Mouse (Mus musculus) cerebellum, adult 11 months (tissue): ENCODE data around the gene Sept9.

ENCODE experiments used
- DNase-seq: peaks from one replicate; pipeline ENCODE4 v3.0.0; 2022

The Sept9 gene

GRCm38 (mm10) chr11:117176900-117177299 lies 22.6 kb upstream of the Sept9 start:
- DNase-seq: no peak

DNA sequence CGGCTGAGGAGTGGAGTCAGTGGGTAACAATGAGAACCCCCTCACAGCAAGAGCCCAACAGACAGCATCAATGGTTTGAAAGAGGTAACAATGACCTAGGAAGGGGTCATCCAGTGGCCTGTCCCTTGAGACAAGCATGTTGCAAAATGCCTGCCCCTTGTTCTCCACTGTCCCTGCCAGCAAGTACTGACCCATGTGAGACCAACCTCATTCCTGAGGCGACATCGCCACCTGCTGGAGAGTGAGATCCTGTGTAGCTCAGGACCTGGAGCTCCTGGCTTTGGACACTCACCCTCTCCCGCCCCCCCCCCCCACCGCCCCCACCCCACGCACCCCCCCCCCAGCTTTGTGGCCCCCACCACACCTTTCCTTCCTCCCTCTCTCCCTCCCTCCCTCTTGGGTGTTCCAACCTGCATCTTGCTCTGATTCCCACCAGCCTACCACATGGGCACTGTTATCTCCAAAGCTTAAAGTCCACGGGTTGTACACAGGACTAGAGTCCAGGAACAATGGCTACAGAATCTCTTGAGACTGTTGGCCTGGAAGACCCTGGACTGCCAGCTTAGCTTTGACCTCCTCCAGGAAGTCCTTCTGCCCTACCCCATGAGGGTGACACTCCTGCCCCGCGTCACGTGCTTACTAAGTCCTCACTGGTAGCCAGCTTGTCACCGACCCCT lies 22.0 kb upstream of the Sept9 start:
- peak; percentile 88 for DNase-seq

GRCm38 (mm10) chr11:117179902-117180301 lies 19.6 kb upstream of the Sept9 start:
- no peak for DNase-seq

GRCm38 (mm10) chr11:117182808-117183207 lies 16.7 kb upstream of the Sept9 start:
- DNase-seq: no peak

GRCm38 (mm10) chr11:117183299-117183698 lies 16.2 kb upstream of the Sept9 start:
- DNase-seq: no peak

DNA sequence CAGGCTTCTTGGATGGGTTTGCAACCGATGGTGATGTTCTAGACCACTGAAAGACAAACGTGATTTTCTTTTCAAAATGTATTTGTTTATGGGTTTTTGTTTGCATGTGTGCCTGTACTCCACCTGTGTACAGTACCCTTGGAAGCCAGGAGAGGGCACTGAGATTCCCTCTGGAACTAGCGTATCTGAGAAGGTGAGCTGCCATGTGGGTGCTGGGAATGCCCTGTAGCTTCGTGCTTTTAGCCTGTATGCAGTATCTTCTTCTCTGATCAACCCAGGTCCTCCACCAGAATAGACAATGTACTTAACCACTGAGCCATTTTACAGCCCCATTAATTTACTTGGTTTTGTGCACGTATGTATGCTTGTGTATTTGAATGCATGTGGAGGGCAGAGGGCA lies 15.6 kb upstream of the Sept9 start:
- no peak for DNase-seq

DNA sequence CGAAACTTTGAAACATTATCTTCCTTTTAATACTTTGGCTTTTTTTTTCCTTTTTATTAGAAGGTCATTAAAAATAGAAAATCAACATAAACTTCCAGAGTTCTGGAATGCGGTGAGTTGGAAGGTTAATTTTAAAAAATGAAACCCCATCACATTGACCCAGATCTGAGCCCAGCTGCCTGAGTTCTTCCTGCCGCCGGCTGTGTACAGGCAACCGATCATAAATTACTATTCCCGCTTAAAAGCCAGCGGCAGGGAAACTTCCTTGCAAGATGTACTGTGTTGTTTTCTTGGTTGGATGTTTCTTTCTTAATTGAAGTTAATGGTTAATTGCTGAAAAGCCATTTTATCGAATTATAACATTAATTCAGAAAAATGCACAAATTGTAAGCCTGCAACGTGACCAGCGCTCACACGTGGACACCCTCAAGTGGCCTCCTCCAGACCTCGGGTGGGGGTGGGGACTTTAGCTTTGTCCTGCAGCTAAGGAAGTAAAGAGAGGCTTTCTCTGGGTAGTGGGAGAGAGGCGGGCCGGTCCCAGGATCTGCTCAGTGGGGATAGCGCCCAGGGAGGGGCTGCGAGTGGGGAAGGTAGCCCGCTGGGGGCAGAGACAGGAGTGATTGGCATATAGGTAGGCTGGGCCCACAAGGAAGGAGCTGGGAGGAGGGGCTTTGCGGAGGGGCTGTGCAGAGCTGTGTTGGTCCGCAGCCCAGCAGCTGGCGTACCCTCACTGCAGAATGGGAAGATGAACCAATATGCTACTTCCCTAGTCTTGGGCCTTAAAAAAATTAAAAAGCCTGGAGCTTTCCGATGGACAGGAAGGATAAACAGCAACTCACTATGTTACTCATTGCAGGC lies 14.2 kb upstream of the Sept9 start:
- DNase-seq: no peak

DNA sequence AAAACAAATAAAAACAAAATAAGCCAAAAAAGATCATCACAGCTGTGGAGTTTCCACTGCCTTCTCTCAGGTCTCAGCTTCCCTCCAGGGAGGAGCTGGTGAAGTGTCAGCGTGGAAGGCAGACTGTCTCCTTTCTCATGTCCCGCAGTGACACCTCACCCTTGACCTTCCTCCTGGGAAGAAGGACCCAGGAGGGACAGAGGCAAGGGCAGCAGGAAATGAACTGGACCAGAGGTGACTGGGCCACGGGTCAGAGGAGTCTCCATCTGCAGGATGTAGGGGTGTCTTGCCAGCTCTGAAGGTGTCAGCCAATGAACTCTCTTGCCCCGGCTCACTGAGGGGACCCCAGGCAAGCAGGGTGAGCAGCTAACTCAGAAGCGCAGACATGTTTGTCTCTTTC lies 7.9 kb upstream of the Sept9 start:
- DNase-seq: no peak

GRCm38 (mm10) chr11:117194475-117194937 lies 5.0 kb upstream of the Sept9 start:
- no peak for DNase-seq

DNA sequence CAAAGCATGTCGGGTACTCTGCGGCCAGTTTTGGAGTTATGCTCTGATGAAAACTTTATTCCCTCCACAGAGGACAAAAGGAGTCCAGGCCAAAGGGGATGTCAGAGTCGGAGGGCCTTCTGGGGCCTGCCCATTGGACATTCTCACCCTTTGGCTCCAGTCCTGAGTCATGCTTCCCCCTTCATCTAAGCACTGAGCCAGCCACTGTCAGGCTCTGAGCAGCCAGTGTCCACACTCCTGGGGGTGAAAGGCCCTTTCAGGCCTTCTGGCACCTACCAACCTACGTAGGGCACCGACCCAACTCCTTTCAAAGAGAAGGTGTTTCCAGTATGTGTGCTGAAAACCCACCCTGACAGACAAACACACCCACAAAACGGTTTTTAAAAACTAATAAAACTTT lies 3.8 kb upstream of the Sept9 start:
- DNase-seq: no peak

GRCm38 (mm10) chr11:117196681-117197080 lies 2.8 kb upstream of the Sept9 start:
- DNase-seq: no peak

- no peak for DNase-seq
Measured at GRCm38 (mm10) chr11:117198122-117198521, 1.3 kb upstream of the Sept9 start.

DNA sequence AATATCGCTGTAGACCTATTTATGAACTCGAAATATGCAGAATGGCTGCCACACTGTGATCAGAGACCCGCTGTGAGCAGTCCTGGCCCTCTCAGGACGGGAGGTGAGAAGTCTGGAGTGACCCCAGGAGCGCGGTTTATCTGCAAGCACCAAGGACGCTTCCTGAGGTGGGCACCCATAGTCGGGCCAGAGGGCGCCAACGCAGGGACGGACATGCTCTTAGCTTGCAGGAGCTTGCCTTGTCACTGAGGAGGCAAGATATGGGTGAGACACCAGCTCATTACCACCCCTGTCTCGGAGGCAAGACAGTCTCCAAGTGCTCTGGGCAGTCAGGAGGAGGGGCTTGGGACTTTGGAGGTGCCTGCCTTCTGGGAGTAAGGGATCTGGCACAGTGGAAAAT lies 2.4 kb downstream of the Sept9 start:
- no peak for DNase-seq

GRCm38 (mm10) chr11:117204606-117205005 lies 5.1 kb downstream of the Sept9 start:
- no peak for DNase-seq

- DNase-seq: no peak
Measured at GRCm38 (mm10) chr11:117205042-117205441, 5.6 kb downstream of the Sept9 start.

GRCm38 (mm10) chr11:117205447-117205846 lies 6.0 kb downstream of the Sept9 start:
- DNase-seq: no peak

GRCm38 (mm10) chr11:117207436-117207835 lies 8.0 kb downstream of the Sept9 start:
- DNase-seq: no peak

GRCm38 (mm10) chr11:117208151-117208673 lies 8.8 kb downstream of the Sept9 start:
- DNase-seq: no peak

GRCm38 (mm10) chr11:117216713-117217112 lies 17.3 kb downstream of the Sept9 start:
- no peak for DNase-seq

DNA sequence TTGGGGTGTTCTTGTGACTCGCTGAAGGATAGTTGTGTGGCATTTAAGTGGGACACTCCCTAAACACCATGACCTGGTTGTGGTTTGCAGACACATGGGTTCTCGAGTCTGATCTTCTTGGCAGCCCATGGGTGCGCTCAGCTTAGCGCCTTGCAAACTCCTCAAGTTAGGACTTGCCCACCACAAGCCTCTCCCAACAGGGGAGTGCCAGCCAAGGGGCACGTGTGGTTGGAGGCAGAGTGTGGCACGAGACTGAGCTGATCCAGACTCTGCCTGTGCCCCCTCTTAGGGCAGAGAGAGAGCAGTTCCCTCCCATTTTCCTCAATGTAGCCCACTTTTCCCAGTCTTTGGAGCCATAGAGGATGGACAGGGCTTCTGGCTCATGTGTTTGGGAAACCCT lies 18.6 kb downstream of the Sept9 start:
- DNase-seq: no peak

GRCm38 (mm10) chr11:117218498-117218897 lies 19.0 kb downstream of the Sept9 start:
- no peak for DNase-seq

DNA sequence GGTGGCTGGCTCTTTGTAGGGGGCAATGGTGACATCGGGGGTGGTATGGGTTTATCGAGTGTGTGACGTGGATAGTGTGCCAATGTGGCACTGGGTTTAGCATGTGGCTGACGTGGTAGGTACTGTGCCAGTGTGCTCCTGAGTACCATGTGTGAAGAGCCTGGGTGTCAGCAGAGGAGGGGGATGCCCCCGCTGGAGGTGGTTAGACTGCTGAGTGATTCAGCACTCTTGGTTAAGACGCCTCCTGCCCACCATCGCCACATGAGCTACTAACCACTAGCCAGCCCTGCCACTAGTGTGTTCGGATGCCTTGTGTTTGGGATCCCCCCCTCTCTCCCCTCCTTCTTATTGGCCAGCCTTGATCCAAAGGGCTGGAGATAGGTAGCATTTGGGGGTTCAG lies 21.3 kb downstream of the Sept9 start:
- DNase-seq: no peak

- no peak for DNase-seq
Measured at GRCm38 (mm10) chr11:117221182-117221581, 21.7 kb downstream of the Sept9 start.

- no peak for DNase-seq
Measured at GRCm38 (mm10) chr11:117222899-117223298, 23.4 kb downstream of the Sept9 start.
